Mouse (Mus musculus) heart, adult 11 months (tissue): ENCODE measurements at regions not wholly inside any gene's neighbourhood (a gene's known extent, or its start where the extent isn't known, plus 50 kb on each side); places are given as distances from the start of the nearest gene placed in this dataset.

Source experiments
- DNase-seq: peaks from one replicate; pipeline ENCODE4 v3.0.0; 2022

DNA sequence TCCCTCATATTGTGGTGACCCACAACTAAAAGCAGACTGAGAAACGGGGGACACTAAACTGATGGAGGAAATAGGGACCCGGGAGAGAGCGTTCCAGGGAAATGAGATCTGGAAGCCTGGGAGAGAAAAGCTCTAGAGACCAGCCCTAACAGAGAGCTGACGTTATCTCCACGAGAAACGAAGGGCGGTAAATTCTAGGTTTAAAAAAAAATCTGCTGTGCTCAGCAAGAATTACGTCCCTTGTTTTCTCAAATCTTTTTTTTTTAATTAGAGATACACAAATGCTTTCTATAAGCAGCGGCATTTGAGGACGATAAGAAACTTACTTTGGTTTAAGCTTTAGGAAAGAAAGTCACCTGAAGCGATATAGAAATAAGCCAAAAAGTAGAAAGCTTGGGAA lies 145.7 kb downstream of the Cand1 start:
- no peak for DNase-seq

DNA sequence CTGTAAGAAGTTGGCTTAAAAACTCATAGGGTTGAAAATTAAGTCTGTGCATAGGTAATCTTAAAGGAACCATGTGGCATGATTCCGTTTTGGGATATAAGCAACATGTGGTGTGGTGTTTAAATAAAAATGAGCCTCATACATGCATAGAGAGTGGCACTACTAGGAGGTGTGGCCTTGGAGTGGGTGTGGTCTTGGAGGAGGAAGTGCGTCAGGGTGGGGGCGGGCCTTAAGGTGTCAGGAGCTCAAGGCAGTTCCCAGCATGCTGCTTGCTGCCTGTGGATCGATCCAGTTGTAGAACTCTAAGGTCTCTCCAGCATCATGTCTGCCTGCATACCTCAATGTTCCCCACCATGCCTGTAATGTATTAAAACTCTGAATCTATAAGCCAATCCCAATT lies 152.0 kb downstream of the Cand1 start:
- DNase-seq = no peak

DNA sequence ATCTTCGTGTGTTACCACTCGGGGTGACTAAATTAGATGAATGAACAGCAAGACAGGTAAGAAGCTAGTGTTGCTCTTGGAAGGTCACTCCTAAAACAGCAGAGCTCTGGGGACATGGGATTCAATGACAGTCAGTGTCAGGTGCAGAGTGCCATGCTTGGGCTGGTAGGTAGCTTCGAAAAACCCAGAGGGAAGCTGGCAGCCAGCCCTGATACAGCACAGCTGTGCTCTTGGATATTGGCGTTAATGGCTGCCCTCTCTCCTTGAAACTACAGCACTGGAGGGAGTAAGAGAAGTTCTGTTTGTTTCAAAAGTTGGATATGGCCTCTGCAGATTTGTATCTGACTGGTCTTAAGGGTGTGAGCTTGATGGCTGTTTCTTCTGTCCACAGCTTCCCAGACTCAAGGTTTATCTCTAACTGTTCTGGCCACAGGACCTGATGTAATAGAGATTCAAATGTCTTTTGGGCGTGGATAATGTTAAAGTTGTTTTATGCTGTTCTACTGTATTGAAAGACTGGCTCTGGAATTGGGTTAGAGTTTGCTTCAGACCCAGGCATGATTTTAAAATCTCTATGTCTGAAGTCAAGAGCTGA lies 152.7 kb downstream of the Cand1 start:
- DNase-seq = no peak

DNA sequence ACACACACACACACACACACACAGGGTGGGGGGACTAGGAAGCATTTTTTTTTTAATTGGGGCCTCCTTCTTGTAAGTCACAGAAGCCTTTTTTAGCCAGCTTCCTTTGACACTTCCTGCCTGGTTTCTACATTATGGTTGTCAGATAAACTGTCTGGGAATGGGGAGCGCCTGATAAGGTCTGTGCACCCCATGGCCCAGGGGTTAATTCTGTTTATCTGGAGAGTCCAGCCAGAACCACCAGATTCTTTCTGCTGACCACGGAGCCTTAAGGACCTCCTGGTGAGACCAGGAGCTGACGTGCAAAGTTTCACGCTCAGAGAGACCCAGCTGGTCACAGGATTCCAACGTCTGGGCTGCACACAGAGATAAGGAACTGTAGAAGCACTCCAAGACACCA lies 153.4 kb downstream of the Cand1 start:
- no peak for DNase-seq

DNA sequence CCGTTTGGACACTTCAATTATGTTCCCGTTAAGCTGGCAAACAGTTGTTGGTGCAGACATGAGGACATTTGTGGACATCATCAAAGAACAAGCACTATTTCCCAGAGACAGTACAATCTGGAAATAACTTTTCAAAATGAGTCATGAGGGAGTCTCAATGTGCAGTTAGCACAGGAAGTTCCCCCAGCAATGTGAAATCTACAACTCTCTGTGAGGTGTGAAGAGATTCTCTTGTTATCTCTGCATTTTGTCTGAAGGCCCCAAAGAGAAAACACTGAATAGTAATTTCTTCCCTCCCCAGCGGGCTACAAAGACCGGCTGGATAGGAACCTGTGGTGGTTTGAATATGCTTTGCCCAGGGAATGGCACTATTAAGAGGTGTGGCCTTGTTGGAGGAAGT lies 156.4 kb downstream of the Cand1 start:
- no peak for DNase-seq

DNA sequence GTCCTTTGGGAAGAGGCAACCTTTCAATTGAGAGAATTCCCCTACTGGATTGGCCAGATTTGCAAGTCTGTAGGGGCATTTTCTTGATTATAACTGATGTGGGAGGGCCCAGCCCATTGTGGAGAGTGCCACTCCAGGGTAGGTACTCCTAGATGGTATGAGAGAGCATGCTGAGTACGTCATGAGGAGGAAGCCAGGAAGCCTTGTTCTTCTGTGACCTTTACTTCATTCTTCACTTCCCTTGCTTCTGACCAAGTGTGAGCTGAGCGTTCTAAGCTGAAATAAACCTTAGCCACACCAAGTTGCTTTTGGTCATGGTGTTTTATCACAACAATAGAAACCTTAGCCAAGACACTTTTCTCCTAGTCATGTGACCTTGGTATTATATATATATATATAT lies 157.0 kb downstream of the Cand1 start:
- no peak for DNase-seq

DNA sequence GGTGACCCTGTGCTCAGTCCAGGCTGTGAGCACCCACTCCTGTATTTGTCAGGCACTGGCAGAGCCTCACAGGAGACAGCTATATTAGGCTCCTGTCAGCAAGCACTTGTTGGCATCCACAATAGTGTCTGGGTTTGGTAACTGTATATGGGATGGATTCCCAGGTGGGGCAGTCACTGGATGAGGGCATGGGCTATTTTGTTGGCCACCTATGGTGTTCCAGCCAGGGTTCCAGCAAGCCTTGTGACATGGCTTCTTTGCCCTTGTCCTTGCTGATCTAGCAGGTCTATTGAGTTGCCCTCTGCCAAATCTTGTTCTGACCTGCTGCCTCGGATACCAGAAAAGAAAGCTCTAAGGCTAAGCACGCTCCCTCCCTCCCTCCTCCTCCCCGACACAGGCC lies 158.1 kb downstream of the Cand1 start:
- peak; percentile 98 for DNase-seq

DNA sequence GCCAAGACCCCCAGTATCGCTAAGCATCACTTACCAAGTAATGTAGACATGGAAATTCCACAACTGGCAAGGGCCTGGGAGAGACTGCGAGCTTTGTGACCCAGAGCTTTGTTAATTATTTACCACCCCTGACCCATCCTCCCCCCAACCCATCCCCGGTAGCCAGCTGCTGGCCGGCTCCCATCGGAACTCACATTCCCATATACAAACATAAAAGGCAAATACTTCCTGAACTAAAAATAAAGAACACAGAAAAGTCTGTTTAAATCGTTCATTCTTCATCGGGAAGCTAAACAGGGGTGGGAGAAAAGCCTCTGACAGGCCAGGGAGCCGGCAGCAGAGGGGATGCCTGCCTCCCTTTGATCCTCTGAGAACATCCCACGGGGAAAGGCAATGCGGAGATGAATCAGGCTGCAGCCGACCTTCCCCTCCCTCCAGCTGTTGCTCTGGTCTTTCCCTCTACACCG lies 163.7 kb downstream of the Cand1 start:
- DNase-seq = no peak

DNA sequence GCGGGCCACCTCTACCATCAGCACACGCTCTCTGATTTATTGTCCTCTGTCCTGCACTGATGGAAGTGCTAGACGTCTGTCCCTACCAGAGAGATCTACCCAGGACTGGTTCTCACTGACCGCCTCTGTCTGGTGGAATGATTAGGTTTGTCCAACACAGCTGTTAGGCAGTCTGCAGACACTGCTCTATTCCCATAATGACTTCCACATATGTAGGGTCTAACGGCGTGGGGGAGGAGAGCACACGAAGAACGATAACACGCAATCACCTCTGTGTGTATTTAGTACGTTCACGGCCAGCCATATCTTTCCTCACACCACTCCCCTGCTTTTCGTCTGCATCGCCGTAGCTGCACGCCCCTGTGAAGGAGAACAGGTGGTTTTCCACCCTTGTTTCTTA lies 165.0 kb downstream of the Cand1 start:
- DNase-seq = peak; percentile 95

DNA sequence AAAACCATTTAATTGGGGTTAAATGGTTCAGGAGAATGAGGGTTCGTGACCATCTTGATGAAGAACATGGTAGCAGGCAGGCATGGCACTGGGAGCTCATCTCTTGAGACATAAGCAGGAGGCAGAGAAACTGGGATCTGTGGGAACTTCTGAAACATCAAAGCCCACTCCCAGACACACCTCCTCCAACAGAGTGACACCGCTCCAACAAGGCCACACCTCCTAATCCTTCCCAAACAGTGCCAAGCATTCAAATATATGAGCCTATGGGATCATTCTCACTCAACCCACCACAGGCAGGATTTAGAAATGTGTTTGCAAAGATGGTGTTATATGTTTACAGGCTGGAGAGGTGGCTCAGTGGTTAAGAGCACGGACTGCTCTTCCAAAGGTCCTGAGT lies 165.9 kb downstream of the Cand1 start:
- DNase-seq = no peak

DNA sequence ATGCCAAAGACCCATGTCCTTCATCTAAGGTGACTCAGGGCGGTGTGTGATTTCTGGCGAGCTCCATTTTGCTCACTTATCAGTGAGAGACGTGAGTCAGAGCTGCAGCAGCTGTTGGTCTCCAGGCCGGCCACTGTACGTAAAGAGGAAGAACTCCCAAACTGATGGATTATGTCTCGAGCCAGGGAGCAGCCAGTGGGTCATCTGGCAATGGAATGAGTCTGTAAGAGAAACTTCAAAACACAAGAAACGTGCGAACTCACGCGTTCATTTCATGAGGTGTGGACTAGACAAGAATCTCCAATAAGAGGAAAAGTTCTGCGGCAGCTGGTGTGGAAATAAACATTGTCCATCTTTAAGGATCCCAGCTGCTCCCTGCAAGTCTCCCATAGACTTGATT lies 170.4 kb downstream of the Cand1 start:
- no peak for DNase-seq

DNA sequence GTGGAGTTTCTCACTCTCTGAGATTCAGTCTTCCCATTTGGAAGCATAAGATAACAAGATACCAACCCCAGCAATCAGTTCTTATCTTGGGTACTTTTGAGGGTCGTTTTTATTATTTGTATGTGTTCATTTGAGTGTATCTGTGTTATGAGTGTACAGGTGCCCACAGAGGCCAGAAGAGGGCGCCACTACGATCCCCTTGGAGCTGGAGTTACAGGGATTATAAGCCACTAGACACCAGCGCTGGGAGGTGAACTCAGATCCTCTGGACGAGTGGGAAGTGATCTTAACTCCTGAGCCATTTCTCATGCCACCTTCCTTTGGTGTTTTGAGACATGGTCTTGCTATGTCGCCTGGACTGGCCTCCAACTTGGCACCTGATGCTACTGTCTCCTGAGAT lies 172.0 kb downstream of the Cand1 start:
- DNase-seq = no peak

DNA sequence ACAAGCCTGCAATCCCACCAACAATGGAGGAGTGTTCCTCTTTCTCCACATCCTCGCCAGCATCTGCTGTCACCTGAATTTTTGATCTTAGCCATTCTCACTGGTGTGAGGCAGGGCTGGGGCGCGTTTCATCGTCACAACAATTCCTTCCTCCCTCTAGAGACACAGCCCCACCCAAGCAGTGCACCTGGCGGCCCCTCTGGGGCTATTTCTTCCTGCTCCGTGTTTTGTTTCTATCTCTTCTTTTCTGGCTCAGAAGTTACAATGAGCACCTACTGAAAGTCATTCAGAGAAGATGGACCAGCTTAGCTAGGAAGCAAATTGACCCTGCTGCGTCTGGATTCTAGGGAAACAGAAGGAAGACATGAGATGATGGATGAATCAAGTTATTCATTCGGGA lies 172.5 kb downstream of the Cand1 start:
- no peak for DNase-seq

DNA sequence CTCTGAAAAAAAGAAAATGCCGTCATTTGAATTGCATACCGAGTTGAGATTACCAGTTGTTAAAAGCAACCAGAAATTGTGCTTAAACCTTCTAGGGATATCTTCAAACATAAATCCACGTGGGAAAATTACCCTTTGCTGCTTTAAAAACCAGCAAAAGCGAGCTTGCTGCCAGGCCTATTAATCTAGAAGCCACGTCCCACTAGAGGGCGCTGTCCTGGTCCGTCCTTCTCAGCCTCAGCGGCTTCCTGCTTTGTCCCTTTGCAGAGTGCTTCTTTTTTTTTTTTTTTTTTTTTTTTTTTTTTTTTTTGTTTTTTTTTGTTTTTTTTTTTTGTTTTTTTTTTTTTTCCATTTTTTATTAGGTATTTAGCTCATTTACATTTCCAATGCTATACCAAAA lies 173.9 kb downstream of the Cand1 start:
- no peak for DNase-seq

DNA sequence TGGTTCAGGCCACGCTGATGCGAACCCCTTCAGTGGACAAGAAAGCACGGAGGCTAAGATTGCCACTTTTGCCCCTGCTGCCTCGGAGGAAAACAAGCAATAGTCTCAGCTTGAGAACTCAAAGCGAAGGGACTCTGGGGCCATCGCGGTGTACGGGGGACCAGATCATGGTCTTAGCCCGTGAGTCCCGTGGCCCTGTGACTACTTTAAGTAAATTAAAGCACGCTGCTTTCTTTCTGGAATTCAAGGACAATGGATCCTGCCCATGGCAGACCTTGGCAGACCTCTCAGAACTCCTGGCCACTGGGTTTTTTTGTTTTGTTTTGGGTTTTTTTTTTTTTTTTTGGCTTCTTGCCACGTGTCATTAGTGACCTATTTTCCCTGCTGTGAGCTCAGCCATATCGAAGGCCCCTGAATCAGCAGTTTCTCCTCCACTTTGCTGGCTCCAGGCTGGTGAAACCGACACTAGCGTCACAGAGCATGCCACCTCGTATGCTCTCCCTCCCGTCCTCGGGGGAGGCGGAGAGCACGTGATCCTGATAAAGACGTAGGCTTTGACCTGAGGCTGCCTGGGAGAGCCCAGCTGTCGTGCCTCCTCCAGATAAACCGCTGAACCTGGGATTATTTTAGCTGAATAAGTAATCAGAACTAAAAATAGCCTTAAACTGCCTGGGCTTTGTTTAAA lies 174.6 kb downstream of the Cand1 start:
- peak; percentile 99 for DNase-seq

DNA sequence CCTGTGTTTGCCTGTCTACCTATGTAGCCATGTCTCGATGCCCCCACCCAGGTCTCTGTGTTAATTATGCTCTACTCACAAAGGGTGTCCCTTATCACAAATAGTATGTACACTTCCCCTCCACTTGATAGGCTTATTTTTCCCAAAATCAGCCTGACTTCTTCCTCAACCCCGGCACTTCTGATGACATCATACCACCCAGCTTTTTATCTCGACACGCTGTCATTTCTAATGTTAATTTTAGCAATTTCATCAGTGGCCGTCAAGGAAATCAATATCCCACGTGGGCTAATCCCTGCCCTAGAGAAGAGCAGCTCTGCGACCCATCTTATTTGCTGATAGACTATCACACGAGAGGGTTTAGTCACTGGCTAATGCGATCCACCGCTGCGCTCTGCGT lies 175.6 kb downstream of the Cand1 start:
- DNase-seq = no peak

DNA sequence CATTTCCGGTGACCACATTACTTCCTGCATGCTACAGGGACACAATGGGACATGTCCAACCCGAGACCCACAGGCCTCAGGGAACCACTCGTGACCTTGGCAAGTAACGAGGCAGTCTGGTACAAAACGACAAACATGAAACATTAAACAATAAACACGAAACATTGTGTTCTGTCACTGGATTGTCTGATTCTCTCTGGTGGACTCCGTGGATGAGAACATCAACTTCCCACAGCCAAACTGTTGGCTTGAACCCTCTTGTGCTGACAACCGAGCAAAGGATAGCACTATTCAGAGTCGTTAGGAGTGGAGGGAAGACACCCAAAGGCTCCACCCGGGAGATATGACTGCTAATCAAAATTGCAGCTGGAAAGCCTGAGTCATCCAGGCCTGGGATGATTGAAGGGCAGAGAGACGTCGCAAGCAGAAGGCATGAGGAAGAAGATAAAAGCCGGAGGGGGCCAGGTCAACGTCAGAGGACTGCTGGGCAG lies 176.6 kb downstream of the Cand1 start:
- no peak for DNase-seq

DNA sequence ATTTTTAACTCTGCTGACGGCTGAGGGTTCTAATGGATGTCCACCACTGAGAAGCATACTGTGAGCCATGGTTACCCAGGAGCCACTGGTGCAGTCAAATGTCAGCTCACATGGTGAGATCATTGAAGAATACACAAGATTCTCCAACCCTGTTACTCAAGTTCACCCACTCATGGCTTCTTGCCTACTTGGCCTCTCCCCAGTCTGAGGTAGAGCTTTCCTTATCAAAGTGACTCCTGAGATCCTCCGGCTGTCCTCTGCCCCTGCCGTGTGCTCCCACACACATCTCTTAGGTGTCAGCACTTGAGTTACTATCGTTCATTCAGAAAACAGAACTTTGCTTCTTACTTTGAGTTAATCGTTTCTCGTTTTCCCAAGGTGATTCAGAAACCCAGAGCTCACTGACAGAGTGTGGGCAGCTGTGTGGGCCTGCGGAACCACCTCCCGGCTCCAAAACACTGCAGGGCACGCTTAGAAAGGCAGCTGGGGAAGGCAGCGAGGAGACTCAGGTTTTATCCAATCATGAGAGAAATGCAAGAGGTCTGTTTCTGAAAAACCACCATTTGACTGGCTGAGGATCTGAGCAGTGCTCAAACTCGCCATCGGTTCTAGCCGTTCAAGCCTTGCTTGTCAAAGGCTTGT lies 177.8 kb downstream of the Cand1 start:
- no peak for DNase-seq

DNA sequence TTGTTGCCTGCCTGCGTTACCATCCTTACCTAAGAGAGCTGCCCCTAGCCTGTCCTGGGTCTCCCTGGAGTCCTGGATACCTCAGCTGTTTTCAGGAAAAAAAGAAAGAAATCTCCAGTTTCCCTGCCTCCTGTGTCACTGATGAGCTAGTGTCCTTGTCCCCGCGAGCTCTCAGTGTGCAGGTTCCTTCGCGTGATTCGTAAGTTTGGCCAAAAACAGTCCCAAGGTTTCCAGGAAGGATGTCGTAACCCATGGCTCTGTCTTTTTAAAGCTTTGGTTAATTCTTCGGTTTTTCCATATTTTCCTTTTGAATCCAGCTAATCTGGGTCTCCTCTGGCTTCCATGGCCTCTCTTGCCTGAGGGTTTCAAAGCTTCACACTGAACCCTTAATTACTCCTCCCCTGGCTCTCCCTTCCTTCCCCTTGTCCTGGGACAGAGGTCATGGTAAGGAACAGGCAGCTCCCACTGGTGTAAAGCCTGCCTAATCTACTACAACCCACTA lies 178.5 kb downstream of the Cand1 start:
- no peak for DNase-seq

DNA sequence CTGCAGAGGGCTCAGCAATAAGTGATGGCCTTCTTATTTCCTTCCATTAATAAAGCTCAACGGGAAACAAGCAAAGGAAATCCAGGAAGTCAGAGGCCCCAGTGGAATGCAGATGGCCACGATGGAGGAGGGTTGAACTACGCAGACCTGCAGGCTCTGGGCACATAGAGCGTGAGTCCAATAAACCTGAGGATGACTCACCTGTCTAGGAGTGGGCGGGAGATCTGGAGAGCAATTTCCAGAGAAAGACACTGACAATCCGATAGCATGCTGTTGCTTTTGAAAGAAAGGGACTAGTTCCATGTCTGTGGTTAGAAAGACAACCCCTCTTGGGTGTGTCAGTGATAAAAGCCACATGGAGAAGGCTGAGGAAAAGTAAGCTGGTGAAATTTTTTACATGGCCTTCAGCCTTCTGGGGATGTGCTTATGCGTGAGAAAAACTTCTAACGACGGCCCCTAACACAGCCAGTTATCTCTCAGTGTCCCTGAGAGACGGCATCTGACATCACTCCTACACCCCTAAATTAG lies 181.3 kb downstream of the Cand1 start:
- DNase-seq = no peak

DNA sequence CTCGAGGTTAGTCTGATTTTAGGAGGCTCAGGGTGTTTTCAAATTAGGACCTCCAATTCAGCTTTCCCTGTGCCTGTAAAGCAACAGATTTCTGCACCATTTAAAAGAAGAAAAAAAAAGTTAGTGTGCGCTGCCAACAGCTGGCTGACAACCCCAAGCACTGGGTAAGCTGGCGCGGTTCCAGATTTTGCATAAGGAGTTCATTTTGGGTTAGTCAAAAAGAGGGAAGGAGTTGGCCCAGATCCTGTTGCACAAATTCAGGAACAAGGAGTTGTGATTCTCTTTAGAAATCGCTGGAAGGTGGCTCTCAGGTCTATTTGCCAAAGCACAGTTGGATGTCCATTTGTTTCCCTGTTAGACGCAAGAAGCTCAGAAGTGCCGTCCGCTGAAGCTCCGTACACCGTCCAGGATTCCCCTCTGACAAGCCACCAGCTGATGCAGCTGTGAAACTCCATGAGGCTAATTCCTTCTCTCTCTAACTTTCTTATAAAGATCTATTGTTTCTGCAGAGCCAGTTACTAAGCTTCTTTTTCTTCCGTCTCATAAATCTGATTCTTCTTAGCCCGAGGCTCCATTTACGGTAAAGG lies 184.6 kb downstream of the Cand1 start:
- peak; percentile 95 for DNase-seq

DNA sequence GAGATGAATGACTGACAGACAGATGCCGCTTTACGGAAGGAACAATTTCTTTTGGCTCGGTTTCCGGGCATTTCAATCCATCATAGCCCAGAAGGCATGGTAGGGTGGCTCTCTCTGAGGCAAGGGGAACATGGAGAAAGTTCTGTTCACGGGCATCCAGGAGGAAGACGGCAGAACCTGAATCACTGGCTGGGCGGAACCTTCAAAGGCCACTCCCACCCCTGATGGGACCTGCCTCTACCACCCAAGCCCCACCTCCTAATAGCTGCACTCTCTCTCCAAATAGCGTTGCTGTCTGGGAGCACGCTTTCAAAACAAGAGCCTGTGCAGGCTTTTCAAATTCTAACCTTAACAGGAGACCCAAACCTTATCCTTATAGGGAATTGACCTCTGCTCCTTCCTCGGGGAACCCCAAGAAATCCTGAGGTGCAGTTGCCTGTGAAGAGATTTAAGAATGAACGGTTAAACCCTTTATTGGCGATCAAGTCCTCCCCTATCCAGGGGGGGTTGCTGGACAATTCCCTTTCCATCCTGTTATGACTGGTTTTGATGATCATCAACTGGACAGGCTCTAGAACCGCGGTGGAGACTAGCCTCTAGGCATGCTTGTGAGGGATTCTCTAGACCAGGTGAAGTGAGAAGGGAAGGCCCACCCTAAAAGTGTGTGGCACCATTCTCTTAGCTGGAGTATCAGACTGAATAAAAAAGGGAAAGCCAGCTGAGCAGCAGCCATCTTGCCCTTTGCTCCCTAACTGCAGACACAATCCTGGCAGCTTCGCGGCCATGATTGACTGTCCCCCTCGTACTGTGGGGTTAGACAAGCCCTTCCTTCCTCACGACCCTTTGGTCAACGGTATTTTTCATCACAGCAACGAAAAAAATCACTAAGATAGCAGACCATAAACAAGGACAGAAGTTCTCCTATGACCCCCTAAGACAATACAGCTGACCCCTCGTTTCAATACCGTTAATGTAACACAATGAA lies 184.5 kb upstream of the Dyrk2 start:
- peak; percentile 74 for DNase-seq
